Mouse (Mus musculus) heart, postnatal 14 days (tissue): Measurements from ENCODE around the gene Peli1. TPM values are rescaled to one million over a fixed set of nuclear protein-coding genes. Genes with fewer than 3 reads are reported as not detected.
"Not testable (repeated sequence)": the region's sequence is repeated elsewhere in the genome, so short reads cannot be mapped to it uniquely, and the experiment has no call there.

ENCODE experiments used
- DNase-seq, 2 experiments: peaks; one replicate each; pipeline ENCODE4 v3.0.0; 2021 to 2022
- intact Hi-C: fragments of 180-260 bp; cut with DNase I; formaldehyde crosslinking; loops from one replicate; pipeline ENCODE4 v1.15.1; 2025
- total RNA-seq, 2 experiments: library from RNA; stranded (reverse); gene quantifications; 2 replicates each; pipeline ENCODE4 v1.2.3; 2021

The Peli1 gene
- total RNA-seq, 2 experiments from 2014 or later = 20.1 to 20.7 TPM

DNA sequence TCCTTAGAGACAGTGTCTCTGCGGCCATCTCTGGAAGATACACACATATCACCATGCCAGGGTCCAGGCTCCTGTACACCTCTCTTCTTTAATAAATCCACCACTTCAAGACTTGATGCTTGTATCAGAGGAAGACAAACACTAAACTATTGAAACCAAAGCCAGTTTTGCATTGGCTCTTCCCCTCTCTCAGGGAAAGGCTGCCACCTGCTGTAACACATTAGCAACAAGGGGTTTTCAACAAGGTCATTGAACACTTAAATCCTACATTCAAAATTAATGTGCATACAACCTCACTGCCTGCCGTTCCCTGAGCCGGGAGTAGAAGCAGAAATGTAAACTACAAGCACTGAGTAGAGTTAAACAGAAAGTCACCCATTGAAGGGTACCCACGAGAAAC, 87.3 kb downstream of the Peli1 start:
- peak; percentile 49 to 65 for DNase-seq
- intact Hi-C loops = loop anchor here (1.0 to 10.0 kb wide), 3 partner anchors 264 to 724 kb away; no protein-coding TSS in a partner anchor

- DNase-seq = no peak
- intact Hi-C loops = loop anchor here (1.0 to 10.0 kb wide), 3 partner anchors 265 to 724 kb away; no protein-coding TSS in a partner anchor
These were observed 88.0 kb downstream of the Peli1 start for GRCm38 (mm10) chr11:21178998-21179645.

DNA sequence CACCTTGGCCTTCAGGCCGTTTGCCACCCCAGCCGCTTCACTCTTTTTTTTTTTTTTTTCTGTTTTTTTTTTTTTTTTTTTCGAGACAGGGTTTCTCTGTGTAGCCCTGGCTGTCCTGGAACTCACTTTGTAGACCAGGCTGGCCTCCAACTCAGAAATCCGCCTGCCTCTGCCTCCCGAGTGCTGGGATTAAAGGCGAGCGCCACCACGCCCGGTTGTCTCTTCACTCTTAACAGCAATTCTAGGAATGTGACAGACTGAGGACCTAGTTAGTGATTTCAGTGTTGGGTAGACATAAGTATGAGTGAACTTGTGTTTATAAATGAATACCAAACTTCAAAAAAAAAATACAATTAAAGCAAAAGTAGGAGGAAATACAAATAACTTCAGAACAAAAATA, 88.8 kb downstream of the Peli1 start:
- intact Hi-C loops = loop anchor here (10.0 kb wide), 1 partner anchor 725 kb away; no protein-coding TSS in a partner anchor
- not testable (repeated sequence) for DNase-seq

- DNase-seq = no peak
- intact Hi-C loops = no loop called here
These were observed 89.6 kb downstream of the Peli1 start for GRCm38 (mm10) chr11:21180650-21181049.

GRCm38 (mm10) chr11:21181616-21182015, 90.5 kb downstream of the Peli1 start:
- intact Hi-C loops = no loop called here
- DNase-seq = no peak

DNA sequence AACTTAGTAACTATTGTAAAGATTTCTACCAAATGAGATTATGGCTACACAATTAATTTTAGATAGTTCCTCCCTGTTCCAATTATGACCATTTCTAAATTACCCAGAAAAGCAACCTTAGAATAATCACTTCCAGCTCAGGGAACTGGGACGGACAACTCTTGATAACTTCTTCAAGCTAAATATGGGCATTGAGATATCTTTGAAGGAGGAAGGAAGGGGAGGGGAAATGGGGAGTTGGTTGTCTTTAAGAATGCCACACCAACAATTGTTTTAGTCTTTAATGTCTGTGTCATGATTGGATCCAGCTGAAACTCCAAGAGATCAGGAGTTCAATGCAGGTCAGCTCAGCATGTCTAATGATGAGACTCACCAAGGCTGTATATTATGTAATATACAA, 91.6 kb downstream of the Peli1 start:
- intact Hi-C loops = no loop called here

DNA sequence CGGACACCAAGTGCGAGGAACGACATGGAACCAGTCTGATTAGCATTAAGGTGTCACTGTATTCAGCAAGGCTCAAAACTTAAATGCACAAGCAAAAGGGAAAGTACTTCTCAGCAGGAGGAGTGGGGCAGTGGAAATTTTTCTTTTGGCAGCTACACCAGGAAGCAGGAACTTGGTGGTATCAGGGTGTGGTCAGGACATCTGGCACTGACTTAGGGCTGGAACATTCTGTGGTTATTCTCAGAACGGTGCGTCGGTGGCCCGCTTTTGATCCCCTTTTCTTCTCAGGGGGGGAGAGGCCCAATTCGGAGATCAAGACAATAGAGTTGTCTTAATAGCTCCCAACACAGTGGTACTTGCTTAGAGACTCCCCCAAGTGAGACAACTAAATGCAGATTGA, 100.7 kb downstream of the Peli1 start:
- intact Hi-C loops, DNase-seq: not testable (repeated sequence)

More for the DNA sequence above, 91.6 kb downstream of the Peli1 start:
- no peak for DNase-seq

DNA sequence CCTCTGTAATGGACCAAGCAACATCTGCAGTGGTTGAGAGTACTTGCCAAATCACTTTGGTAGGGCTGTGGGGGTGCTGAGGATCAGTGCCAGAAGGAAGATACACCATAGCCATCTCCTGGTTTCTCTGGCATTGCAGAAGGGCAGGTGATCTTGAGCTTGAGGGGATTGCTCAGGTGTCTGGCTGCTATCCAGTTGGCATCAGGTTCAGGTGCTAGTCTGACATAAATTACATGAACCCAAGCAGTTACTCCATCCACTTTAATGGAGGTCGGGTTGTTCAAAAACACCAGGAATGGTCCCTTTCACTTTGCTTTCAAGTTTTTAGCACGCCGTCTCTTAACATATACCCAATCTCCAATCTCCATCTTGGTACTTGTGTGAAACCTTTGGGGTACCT, 103.8 kb downstream of the Peli1 start:
- no peak for DNase-seq
- intact Hi-C loops = no loop called here

Other genes starting within 250 kb of the Peli1 start
- 10 to 100 TPM; 21.4 to 21.8 TPM for gene Vps54, start 148.0 kb downstream of the Peli1 start, total RNA-seq